Mouse (Mus musculus) thymus, adult 2 months (tissue): ENCODE data around the gene Trpm4. TPM values are rescaled to one million over a fixed set of nuclear protein-coding genes. Genes with fewer than 3 reads are reported as not detected.
"Not testable (repeated sequence)": the region's sequence is repeated elsewhere in the genome, so short reads cannot be mapped to it uniquely, and the experiment has no call there.

ENCODE experiments used
- DNase-seq: peaks from one replicate; pipeline ENCODE4 v3.0.0; 2021
- H3K27ac ChIP-seq: fragments of 200-500 bp; 2 replicates; pipeline ENCODE4 v1.5.1; 2012; ENCODE audit warnings: low read length, control low read depth; ENCODE audit not compliant: control insufficient read depth, insufficient read depth
- H3K27me3 ChIP-seq: fragments of 200-500 bp; 2 replicates; pipeline ENCODE4 v1.6.1; 2012; ENCODE audit warnings: mild to moderate bottlenecking, low read length, moderate library complexity, mixed read lengths; ENCODE audit not compliant: control insufficient read depth, insufficient read depth
- H3K36me3 ChIP-seq: fragments of 200-500 bp; 2 replicates; pipeline ENCODE4 v1.6.1; 2012; ENCODE audit warnings: mild to moderate bottlenecking, low read length, moderate library complexity; ENCODE audit not compliant: control insufficient read depth, insufficient read depth
- H3K4me1 ChIP-seq: fragments of 200-500 bp; replicated peaks from 2 replicates; pipeline ENCODE4 v1.6.1; 2012; ENCODE audit warnings: low read length; ENCODE audit not compliant: control insufficient read depth, insufficient read depth
- H3K4me3 ChIP-seq: fragments of 200-500 bp; 2 replicates; pipeline ENCODE4 v1.5.1; 2012; ENCODE audit warnings: mild to moderate bottlenecking, low read length, control low read depth, moderate library complexity; ENCODE audit not compliant: control insufficient read depth, insufficient read depth
- CTCF ChIP-seq: fragments of 200-500 bp; IDR thresholded peaks from 2 replicates; pipeline ENCODE4 v1.5.1; 2012; ENCODE audit warnings: mild to moderate bottlenecking, control low read depth, low read length, moderate library complexity, borderline replicate concordance; ENCODE audit not compliant: control insufficient read depth, poor library complexity, insufficient read depth; ENCODE audit errors: extremely low read depth
- POLR2A ChIP-seq: fragments of 200-500 bp; IDR thresholded peaks from 2 replicates; pipeline ENCODE4 v1.6.1; 2012; ENCODE audit warnings: mild to moderate bottlenecking, low read length, control low read depth, moderate library complexity; ENCODE audit not compliant: control insufficient read depth, poor library complexity, insufficient read depth; ENCODE audit errors: extremely low read depth
- WGBS: fragments of 180-500 bp; shearing (Covaris S2); methylation state at CpG from one replicate; pipeline ENCODE4 v1.1.7; 2018; 5-methylcytosine and 5-hydroxymethylcytosine counted together
- polyA plus RNA-seq: library from polyadenylated mRNA; depleted of rRNA; stranded (reverse); fragments of >200 nt; gene quantifications from 2 replicates; pipeline ENCODE4 v1.2.3, GENCODE M21; 2012; rRNA removed

Trpm4 gene
- polyA plus RNA-seq, 1 experiment = 12.1 TPM

- Histone ChIP-seq H3K4me1 (no peaks in the 10 kb centered on the region), H3K27ac (no peak overlapping the region), H3K4me3 (no peak overlapping the region), H3K27me3 (no peaks in the 10 kb centered on the region), H3K36me3 (no peaks in the 10 kb centered on the region)
- no peak for TF ChIP-seq POLR2A
- no peak for TF ChIP-seq CTCF
- DNase-seq = no peak
- 77% methylated on average over 7 of the region's 7 CpGs for WGBS
These were observed 71.3 kb downstream of the Trpm4 start for GRCm38 (mm10) chr7:45262266-45262665.

GRCm38 (mm10) chr7:45259281-45259680 is 74.3 kb downstream of the Trpm4 start:
- Histone ChIP-seq H3K27me3 (no peaks in the 10 kb centered on the region), H3K4me1 (no peaks in the 10 kb centered on the region), H3K27ac (no peak overlapping the region), H3K4me3 (no peak overlapping the region), H3K36me3 (no peaks in the 10 kb centered on the region)
- DNase-seq = no peak
- WGBS = 87% methylated on average over 8 of the region's 8 CpGs
- TF ChIP-seq CTCF (no peak), POLR2A (no peak)

- no peaks in the 10 kb centered on the region for H3K27me3 ChIP-seq
- no peaks in the 10 kb centered on the region for H3K36me3 ChIP-seq
- H3K4me3 ChIP-seq = no peak overlapping the region
- no peaks in the 10 kb centered on the region for H3K4me1 ChIP-seq
- WGBS = 85% methylated on average over 11 of the region's 11 CpGs
- TF ChIP-seq POLR2A = no peak
- TF ChIP-seq CTCF = no peak
- no peak for DNase-seq
- H3K27ac ChIP-seq = no peak overlapping the region
These were observed 76.3 kb downstream of the Trpm4 start for GRCm38 (mm10) chr7:45257063-45257840.

GRCm38 (mm10) chr7:45255822-45256221 is 77.8 kb downstream of the Trpm4 start:
- 85% methylated on average over 5 of the region's 7 CpGs for WGBS
- H3K36me3 ChIP-seq, DNase-seq: not testable (repeated sequence)

GRCm38 (mm10) chr7:45253806-45254205 is 79.8 kb downstream of the Trpm4 start:
- WGBS = 94% methylated on average over 8 of the region's 8 CpGs
- H3K4me1 ChIP-seq = no peaks in the 10 kb centered on the region
- no peak for TF ChIP-seq CTCF
- TF ChIP-seq POLR2A = no peak
- H3K4me3 ChIP-seq = no peak overlapping the region
- no peak for DNase-seq
- no peaks in the 10 kb centered on the region for H3K36me3 ChIP-seq
- no peaks in the 10 kb centered on the region for H3K27me3 ChIP-seq
- no peak overlapping the region for H3K27ac ChIP-seq

More at GRCm38 (mm10) chr7:45255822-45256221, 77.8 kb downstream of the Trpm4 start:
- not testable (repeated sequence) for H3K27ac ChIP-seq, H3K4me1 ChIP-seq, H3K27me3 ChIP-seq, H3K4me3 ChIP-seq

Other genes starting within 250 kb of the Trpm4 start
- gene Rcn3, start 241.6 kb downstream of the Trpm4 start, polyA plus RNA-seq = 22.2 and 34.9 TPM in 2 replicates
- 30.8 and 38.9 TPM in 2 replicates for gene Fcgrt, start 229.9 kb downstream of the Trpm4 start, polyA plus RNA-seq
- gene Rps11, start 209.3 kb downstream of the Trpm4 start, polyA plus RNA-seq = 343 and 363 TPM in 2 replicates
- gene Rpl13a, start 205.0 kb downstream of the Trpm4 start, polyA plus RNA-seq = 4,999 and 5,006 TPM in 2 replicates
- gene Gm45713, start 197.5 kb downstream of the Trpm4 start, polyA plus RNA-seq = 0.27 and 0.91 TPM in 2 replicates
- 177 and 207 TPM in 2 replicates for gene Flt3l, start 197.3 kb downstream of the Trpm4 start, polyA plus RNA-seq
- gene Pih1d1, start 179.5 kb downstream of the Trpm4 start, polyA plus RNA-seq = 72.5 and 78.7 TPM in 2 replicates
- 97.2 and 101 TPM in 2 replicates for gene Aldh16a1, start 179.2 kb downstream of the Trpm4 start, polyA plus RNA-seq
- 1.2 and 2.0 TPM in 2 replicates for gene Slc17a7, start 169.8 kb downstream of the Trpm4 start, polyA plus RNA-seq
- 0.09 and 0.11 TPM in 2 replicates for gene Gfy, start 154.2 kb downstream of the Trpm4 start, polyA plus RNA-seq
- gene Pth2, start 152.8 kb downstream of the Trpm4 start, polyA plus RNA-seq = not detected in 2 replicates
- gene Ccdc155, start 128.9 kb downstream of the Trpm4 start, polyA plus RNA-seq = 0.32 and 0.37 TPM in 2 replicates
- gene Dkkl1, start 121.6 kb downstream of the Trpm4 start, polyA plus RNA-seq = 3.0 and 3.5 TPM in 2 replicates
- gene Tead2, start 118.0 kb downstream of the Trpm4 start, polyA plus RNA-seq = 5.0 and 8.5 TPM in 2 replicates
- 412 and 423 TPM in 2 replicates for gene Cd37, start 94.7 kb downstream of the Trpm4 start, polyA plus RNA-seq
- gene Slc6a16, start 92.7 kb downstream of the Trpm4 start, polyA plus RNA-seq = 0.30 and 0.37 TPM in 2 replicates
- 0.50 TPM in 1 of 2 replicates, not detected in the other for gene Slc6a21, start 56.3 kb downstream of the Trpm4 start, polyA plus RNA-seq
- gene Hrc, start 1.5 kb upstream of the Trpm4 start, polyA plus RNA-seq = 0.56 and 9.1 TPM in 2 replicates
- gene Ppfia3, start 33.2 kb upstream of the Trpm4 start, polyA plus RNA-seq = 0.65 and 0.89 TPM in 2 replicates
- 0.65 and 1.0 TPM in 2 replicates for gene Lin7b, start 36.8 kb upstream of the Trpm4 start, polyA plus RNA-seq
- gene Snrnp70, start 62.0 kb upstream of the Trpm4 start, polyA plus RNA-seq = 693 and 725 TPM in 2 replicates
- gene Kcna7, start 71.9 kb upstream of the Trpm4 start, polyA plus RNA-seq = 0.68 and 1.1 TPM in 2 replicates
- 2.1 and 3.0 TPM in 2 replicates for gene Ntf5, start 79.9 kb upstream of the Trpm4 start, polyA plus RNA-seq
- 0.80 and 0.96 TPM in 2 replicates for gene Lhb, start 87.0 kb upstream of the Trpm4 start, polyA plus RNA-seq
- 35.2 and 35.5 TPM in 2 replicates for gene Gys1, start 101.1 kb upstream of the Trpm4 start, polyA plus RNA-seq
- 122 and 124 TPM in 2 replicates for gene Ruvbl2, start 104.3 kb upstream of the Trpm4 start, polyA plus RNA-seq
- 2,491 and 2,656 TPM in 2 replicates for gene Ftl1, start 126.1 kb upstream of the Trpm4 start, polyA plus RNA-seq
- 165 and 184 TPM in 2 replicates for gene Bax, start 133.1 kb upstream of the Trpm4 start, polyA plus RNA-seq
- 2.5 and 3.0 TPM in 2 replicates for gene Tulp2, start 148.1 kb upstream of the Trpm4 start, polyA plus RNA-seq
- not detected in 2 replicates for gene Gm45808, start 153.0 kb upstream of the Trpm4 start, polyA plus RNA-seq
- 2.3 and 2.4 TPM in 2 replicates for gene Dhdh, start 155.0 kb upstream of the Trpm4 start, polyA plus RNA-seq
- gene Nucb1, start 176.6 kb upstream of the Trpm4 start, polyA plus RNA-seq = 204 and 216 TPM in 2 replicates
- gene Ppp1r15a, start 192.5 kb upstream of the Trpm4 start, polyA plus RNA-seq = 27.6 and 35.3 TPM in 2 replicates
- 9.7 and 12.3 TPM in 2 replicates for gene Plekha4, start 192.6 kb upstream of the Trpm4 start, polyA plus RNA-seq
- gene Hsd17b14, start 221.1 kb upstream of the Trpm4 start, polyA plus RNA-seq = 2.2 and 2.6 TPM in 2 replicates
- 140 and 173 TPM in 2 replicates for gene Bcat2, start 236.4 kb upstream of the Trpm4 start, polyA plus RNA-seq